Mouse (Mus musculus) erythroblast, adult 5-6 weeks (primary cell): Measurements from ENCODE around the gene Map4k2. TPM values are rescaled to one million over a fixed set of nuclear protein-coding genes. Genes with fewer than 3 reads are reported as not detected.

Source experiments
- ATAC-seq: replicated peaks from 2 replicates; pipeline ENCODE4 v1.8.0; 2016; ENCODE audit warnings: moderate number of reproducible peaks, mild to moderate bottlenecking, moderate TSS enrichment, inconsistent platforms; ENCODE audit not compliant: poor library complexity, low FRiP score, severe bottlenecking
- total RNA-seq, 2 experiments: library from RNA; stranded (forward) in 1 of 2; stranded (reverse) in 1 of 2; fragments of 150-400 nt in 1 of 2; fragments of 200-764, 138-1000 nt in 1 of 2; gene quantifications; 2 replicates each; pipeline versions ENCODE4 v1.2.3 to v1.2.4; 2015 to 2017; ENCODE audit warnings: low replicate concordance in 2 of 2

Gene Map4k2
- total RNA-seq, 2 experiments from 2014 or later = 21.1 to 30.0 TPM

DNA sequence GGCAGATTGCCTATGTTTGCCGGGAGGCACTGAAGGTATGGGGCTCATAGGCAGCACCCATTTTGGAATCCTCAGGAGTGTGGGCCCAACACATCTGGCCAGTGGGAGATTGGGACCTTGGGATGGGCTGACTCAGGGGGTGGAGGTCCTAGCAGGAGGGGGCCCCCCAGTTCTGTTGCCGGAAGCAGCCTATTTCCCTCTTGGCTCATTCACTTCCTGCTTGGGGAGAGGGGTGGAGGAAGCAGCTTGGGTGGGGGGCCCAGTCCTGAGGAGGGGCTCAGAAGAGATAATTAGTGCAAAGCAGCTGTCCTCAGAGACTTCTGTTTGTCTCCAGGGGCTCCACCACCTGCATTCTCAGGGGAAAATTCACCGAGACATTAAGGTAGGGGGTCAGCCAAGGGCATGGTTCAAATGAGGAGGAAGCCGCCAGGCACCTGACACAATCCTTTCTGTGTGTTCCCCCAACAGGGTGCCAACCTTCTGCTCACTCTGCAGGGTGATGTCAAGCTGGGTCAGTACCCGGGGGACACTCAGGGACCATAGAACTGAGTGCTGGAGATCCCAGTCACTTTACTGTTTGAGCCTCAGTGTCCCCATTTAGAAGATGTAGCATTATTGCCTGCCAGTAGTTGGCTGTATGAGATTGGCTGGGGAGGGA lies 1.5 kb downstream of the Map4k2 start:
- ATAC-seq = no peak

DNA sequence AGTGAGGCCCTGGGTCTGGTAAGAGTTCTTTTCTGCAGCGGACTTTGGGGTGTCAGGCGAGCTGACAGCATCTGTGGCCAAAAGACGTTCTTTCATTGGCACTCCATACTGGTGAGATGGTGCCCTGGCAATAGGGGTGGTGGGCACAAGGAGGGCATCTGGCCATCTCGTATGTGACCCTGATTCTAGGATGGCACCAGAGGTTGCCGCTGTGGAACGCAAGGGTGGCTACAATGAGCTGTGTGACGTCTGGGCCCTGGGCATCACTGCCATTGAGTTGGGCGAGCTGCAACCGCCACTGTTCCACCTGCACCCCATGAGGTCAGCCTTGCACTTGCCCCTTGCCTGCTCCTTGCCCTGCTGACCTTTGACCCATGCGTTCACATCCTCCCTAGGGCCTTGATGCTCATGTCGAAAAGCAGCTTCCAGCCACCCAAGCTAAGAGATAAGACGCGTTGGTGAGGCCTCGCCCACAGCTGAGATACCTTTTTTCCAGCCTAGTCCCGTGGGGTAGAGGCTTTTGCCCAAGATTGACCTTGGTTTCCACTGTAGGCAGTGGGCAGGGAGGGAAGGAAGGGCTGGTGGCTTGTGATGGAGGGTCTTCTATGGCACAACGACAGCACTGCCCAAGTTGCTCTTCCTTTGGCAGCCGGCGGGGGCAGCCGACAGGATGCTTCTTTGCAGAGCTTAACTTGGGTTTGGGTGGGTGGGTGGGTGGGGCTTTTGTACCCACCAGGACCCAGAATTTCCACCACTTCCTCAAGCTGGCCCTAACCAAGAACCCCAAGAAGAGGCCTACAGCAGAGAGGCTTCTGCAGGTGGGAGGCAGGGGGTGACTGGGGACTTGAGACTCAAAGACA lies 2.4 kb downstream of the Map4k2 start:
- ATAC-seq = no peak

DNA sequence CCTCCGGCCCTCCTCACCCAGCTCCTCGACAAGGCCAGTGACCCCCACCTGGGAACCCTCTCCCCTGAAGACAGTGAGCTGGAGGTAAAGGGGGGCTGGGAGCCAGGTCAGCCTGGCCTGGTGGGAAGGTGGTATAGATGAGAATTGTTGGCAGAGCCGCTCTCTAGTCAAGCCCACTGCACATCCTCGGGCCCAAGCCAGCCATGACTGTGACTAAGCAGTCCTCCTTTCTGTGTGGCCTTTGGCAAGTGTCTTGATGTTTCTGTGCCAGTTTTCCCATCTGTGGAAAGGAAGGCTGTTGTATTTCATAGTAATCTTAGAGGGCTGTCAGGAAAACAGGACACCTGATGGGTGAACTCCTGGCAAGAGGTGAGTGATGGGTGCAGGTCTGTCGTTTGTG lies 3.1 kb downstream of the Map4k2 start:
- no peak for ATAC-seq

DNA sequence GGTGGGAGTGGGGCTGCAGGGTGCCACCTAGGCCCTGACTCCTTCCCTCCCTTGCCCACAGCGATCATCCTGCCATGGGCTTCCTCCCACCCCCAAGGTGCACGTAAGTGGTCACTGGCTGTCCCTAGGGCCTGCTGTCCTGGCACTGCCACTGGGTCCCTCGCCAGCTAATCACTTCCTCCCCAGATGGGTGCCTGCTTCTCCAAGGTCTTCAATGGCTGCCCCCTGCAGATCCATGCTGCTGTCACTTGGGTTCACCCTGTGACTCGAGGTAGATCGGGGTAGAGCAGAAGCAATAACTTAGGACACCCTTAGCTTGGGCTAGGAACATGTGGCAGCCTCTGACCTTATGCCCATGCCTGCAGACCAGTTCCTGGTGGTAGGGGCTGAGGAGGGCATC lies 5.1 kb downstream of the Map4k2 start:
- no peak for ATAC-seq

DNA sequence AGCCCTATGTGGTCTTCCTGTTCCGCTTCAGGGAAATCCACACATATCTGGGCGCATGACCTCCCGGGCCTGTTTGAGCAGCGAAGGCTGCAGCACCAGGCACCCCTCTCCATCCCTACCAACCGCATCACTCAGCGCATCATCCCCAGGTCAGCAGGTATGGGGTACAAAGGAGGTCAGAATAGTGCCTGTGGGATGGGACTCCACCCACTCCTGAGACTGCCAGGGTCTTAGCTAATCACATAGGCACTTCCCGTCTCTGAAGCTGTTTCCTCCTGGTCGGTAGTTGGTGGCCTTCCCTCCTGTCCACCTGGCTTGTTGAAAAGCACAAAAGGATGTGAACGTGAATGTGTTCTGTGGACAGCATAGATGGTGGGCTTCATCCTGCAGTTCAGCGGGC lies 5.7 kb downstream of the Map4k2 start:
- ATAC-seq = no peak

DNA sequence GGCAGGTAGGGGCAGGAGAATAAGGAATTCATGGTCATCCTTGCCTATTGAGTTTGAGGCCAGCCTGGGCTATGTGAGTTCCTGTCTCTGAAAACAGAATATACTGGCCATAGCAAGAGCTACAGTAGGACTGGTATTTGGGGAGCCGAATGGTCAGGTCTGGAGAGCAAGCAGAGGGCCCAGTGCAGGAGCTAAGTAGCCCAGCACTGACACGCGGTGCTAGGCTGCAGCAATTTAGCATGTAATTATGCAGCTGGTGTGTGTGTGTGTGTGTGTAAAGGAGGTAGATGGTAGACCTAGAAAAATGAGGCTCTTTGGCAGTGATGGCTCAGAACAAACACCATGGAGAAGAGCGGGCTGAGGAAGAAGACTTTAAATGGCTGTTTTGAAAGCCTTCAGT lies 6.7 kb downstream of the Map4k2 start:
- no peak for ATAC-seq

DNA sequence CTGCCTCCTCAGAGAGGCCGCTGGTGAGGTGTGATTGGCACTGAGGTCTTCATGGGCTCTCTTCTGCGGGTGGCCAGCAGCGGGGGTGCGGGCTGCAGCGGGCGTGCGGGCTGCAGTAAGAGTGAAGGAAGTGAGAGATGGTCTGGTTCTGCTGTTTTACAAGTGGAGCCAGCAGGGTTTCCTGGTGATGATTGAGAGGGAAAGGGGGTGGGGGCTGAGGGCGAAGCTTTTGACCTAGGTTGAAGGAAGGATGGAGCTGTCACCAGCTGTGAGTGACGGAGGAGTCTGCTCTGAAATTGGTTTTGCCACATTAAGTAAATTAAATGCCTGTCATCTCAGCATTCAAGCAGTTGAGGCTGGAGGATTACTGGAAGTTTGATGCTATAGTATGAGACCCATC lies 7.8 kb downstream of the Map4k2 start:
- ATAC-seq = no peak

DNA sequence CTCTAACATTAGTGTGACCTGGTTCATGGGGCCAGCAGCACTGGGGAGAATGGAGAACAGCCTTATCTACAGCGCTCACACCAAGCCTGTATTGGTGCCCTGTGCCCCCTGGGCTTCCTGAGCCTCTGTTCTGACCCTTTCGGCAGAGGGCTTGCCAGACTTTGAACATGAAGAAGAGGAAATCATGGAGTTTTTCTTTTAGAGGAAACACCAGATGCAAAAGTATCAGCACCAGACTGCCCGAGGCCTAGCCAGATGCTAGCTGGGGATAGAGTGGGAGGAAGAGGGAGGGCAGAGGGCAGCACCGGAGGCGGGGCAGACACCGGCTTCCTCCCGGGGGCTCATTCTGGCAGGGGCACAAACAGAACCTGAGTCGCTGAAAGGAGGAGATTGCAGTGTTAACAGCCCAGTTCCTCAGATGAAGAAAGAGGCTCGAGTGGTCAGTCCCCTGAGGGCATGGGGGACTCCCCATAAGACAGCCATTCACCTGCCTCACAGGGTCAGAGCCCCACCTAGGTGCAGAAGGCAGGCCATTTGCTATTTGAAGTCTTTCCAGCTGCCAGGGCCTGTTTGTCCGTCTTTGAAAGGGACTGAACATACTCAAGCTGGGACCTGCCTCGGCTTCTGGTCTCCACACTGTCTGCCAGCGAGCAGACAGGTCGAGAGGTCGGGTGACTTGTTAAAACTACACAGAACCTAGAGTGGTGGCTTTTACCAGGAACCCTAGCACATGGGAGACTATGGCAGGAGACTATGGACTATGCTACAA lies 8.5 kb downstream of the Map4k2 start:
- no peak for ATAC-seq

DNA sequence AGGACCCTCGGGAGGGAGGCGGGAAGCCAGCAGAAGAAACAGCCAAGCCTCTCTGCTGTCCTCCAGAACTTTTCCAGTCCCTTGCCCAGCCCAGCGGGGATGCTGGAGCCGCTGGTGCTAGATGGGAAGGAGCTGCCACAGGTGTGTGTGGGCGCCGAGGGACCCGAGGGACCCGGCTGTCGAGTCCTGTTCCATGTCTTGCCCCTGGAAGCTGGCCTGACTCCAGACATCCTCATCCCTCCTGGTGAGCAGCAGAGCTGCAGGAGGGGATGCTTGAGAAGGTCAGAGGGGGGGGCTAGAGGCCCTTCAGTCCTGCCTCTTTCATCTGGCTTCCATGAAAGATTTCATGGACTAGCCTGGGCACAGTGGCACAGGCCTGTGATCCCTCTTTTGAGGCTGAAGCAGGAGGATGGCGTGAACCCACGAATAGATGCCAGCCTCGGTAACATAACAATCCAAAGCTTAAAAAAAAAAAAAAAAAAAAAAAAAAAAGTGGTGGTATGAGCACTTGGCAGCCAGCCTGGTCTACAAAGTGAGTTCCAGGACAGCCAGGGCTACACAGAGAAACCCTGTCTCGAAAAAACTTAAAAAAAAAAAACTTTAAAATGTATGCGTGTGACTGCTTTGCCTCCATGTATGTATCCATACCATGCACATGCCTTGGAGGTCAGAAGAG lies 10.6 kb downstream of the Map4k2 start:
- ATAC-seq = no peak

DNA sequence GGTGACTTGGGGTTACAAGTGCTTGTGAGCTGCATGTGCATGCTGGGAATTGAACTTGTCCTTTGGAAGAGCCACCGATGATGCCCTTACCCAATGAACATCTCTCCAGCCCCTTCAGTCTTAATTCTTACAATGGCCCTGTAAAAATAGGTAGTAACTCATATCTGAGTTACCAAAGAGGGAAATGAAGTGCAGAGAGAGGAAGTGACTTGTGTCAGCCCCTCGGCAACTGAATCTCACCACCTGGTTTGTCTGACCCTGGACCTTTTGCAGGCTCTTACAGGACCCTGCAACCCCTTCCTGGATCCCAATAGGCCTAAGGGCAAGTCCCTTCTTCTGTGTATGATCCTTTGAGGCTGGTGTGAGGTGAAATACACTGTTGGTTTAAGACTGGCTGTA lies 11.2 kb downstream of the Map4k2 start:
- no peak for ATAC-seq

DNA sequence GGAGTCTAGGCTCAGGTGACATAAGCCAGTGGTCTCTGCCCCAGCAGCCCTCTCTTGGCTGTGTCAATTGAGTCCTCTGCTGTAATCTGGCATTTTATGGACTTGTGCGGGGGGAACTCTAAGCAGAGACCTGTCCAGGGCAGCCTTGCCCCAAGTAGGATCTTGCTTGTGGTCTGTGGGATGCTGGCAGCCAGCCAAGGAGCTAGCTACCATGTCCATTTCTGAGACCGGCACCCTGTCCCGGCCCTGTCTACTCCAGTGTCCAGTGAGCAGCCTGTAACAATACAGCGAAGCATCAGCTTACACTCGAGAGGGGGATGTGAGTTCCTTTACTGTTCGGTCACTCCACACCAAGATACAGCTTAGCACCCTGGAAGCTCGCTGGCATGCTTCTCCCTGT lies 13.1 kb downstream of the Map4k2 start:
- 0 out of 2 replicates have a peak, but pooled peaks have one; percentile 18 for ATAC-seq

DNA sequence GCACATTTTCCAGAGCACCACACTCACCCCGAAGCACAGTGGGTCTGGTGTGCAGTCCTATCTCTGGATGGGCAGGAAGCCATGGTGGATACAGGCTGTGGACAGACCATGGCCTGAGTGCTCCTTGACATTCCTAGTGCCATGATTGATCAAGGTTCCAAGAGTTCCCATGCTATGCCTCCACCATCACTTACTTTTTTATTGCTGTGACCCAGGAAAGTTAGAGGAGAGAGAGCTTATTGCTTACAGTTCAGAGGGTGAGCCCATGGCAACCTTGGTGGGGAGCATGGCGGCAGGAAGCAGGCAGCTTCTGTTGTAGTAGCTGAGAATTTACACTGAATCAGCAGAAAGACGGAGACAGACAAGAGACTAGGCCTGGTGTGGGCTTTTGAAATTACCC lies 20.4 kb downstream of the Map4k2 start:
- no peak for ATAC-seq

DNA sequence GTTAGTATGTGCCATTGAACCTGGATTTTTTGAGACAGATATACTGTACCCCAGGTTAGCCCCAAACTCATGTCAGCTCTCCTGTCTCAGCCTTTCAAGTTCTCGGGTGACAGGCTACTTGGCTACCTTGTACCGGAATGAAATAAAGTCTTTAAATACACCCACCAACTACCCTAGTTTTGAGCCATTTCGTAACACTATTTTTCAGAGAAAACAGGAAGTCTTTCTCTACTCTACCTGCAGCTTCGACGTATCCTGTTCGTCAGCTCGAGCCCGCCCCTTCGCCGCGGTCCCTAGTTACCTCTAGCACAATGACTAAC lies 22.1 kb downstream of the Map4k2 start:
- ATAC-seq = no peak; the same call in 1 of the 2 replicates

DNA sequence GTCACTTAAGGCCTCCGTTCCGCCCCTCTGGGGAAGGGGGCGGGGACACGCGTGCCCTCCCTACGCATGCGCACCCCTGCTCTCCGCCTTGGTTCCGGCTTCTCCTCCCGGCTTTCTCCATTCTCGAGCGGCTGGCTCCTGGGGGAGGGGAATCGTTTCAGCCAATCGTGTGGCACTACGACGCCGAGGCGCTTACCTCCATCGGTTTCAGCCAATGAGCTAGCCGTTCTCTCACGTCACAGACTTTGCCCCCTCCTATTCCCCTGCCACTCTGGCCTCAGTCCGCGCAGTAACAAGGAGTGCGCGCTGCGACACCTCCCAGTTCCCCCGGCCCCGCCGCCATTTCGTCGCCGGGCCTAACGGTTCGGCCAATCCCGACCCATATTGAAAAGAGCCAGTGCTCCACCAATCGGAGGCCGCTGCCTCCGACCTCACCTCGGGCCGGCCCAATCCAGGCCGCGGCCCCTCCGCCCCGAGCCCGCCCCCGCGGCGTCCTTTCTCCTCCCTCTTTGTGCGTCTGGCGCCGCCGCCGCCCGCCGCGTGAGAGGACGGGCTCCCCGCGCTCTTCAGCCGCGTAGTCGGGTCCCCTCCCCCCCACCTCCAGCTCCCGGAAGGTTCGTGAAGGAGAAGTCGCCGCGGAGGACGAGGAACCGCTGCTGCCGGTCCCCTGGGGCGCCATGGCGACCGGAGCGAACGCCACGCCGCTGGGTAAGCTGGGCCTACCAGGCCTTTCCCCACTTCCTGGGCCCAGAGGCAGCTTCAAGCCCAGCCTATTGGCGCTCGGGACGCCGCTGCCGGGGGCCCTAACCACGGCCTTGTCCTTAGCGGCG lies 22.7 kb downstream of the Map4k2 start, which contains the start of gene Sf1:
TSS of gene Sf1 (plus strand) at position 280 of the 830 bp plus-strand sequence.
- ATAC-seq = peak; percentile 90

DNA sequence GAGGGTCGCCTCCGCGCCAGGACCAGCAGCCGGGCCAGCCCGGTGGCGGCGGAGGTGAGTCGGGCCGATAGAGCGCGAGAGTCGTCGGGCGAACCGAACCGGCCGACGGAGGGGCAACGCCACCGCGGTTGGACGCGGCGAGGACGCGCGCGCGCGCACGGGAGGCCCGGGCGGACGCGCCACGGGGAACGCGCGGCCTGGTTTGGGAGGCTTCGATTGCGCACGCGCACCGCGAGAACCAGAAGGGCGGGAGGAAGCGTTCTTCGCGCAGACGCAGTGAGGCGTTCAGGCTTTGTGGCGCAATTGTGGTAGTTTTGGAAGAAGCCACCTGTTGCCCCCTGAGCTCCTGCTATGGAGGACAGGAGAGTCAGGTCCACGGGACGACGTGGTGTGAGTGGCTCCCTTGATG lies 23.4 kb downstream of the Map4k2 start:
- ATAC-seq = peak; percentile 60

DNA sequence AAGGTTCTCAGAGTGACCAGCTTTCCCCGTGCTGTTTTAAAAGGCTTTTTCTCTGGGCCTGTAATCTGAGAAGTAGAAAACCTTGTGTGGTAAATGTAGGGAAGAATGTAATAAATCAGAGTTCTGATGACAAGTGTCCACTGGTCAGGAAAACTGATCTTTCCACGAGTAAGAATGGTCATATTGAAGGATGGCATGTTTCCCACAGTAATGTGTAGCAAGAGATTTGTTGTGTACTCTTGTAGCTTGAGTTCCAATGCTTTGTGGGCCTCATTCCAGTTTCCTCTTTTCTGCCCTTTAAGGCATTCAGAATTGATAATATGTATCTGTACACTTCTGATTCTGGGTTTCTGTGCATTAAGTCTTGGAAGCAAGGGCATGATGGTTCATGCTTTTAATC lies 23.9 kb downstream of the Map4k2 start:
- ATAC-seq = no peak

DNA sequence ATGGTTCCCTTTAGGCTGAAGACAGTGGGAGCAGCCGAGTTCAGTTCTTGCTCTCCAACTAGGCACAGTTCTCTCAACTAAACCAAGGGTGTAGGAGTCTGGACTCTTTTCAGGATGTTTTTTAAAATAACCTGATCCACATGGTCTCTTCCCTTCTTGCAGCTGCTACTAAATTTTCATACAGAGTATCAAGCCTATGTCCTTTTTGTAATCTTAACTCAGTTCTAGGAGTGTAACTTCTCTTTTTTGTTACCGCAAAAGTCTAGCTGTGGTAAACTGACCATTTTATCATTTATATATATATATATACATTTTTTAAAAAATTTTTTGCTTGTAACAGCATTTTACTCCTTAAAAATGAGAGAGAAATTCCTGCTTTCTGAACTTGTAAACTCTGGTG lies 29.2 kb downstream of the Map4k2 start:
- ATAC-seq = no peak

DNA sequence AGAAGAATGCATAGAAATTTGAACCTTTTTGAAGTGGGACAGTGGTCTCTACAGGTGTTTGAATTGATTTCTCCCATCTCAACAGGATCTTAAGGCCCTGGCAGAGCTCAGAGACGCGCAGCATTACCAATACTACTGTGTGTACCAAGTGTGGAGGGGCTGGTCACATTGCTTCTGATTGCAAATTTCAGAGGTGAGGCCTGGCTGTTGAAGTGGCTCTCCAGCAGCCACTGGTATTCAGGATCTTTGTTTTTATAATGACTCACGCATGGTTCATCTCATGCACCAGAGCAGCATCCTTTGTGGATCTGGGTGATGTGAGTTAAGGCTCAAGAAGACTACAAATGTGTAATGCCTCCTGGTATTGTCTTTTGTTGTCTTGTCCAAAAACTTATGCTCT lies 31.5 kb downstream of the Map4k2 start:
- ATAC-seq = no peak
